Mouse (Mus musculus): ENCODE measurements around the gene Olfr1230. TPM values are rescaled to one million over a fixed set of nuclear protein-coding genes. Genes with fewer than 3 reads are reported as not detected.

Gene Olfr1230
- total RNA-seq (2023; ENCODE audit: inconsistent age) = not detected in 4 replicates

DNA sequence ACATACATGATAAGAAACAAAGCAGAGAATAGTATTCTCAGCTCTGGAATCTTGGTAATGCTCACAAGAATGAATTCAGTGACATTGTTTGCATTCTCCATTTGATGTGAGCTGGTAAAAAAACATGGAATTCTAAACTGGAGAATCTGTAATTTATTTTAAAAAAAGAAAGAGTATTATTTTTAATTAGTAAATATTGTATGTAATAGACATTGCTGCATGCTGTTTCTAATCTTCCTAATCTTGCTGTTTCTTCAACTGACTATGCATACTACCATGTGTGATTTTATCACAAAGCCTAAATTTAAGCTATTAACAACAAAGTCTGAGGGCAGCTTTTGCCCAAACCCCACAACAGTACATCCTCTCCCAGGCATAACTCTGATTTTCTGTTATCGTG, at the start of gene Olfr1230:
Olfr1230 (minus strand) TSS at position 101 of the 400 bp plus-strand sequence.

DNA sequence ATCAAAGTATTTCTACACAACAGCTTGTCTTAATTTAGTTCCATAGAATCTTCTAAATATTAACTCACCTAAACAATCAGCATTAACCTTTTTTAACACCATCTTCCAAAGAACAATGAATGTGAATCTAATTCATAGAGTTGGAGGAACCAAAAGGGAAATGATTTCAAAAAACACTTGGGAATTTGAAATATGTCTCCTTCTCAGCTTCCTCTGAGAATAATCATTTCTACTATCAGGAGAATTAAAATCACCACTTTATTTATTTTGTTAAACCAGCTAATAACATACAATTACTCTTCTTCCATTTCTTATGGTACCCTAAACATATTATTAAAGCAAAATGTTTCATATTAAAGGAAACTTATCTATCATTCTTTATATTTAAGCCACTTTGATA, 45.2 kb upstream of the Olfr1230 start, which contains the start of gene Olfr1233:
Olfr1233 (minus strand) TSS at position 101 of the 400 bp plus-strand sequence.

GRCm38 (mm10) chr2:89329575-89329974, 32.5 kb upstream of the Olfr1230 start, which contains the start of gene Olfr1232:
Gene Olfr1232, minus strand, starts transcription at chr2:89329675.

DNA sequence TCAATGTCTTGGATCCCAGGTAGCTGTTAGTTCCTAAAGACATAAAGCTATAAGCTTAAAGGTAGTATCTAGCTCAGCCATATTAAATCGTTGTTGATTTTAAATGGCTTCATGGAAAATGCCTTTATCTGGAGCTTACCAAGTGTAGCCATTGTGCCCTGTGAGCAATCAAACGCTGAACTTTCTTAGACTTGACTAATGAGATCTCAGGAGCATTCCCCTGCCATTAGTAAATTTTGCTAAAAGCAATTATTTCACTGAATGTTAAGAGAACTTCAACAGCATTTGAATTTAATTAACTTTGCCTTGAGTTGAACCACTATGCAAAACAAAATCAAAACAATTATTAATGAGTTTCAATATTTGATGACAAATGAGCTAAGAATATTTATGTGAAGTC, 9.9 kb upstream of the Olfr1230 start, which contains the start of gene Olfr1231:
Olfr1231 (minus strand) TSS at position 101 of the 400 bp plus-strand sequence.

DNA sequence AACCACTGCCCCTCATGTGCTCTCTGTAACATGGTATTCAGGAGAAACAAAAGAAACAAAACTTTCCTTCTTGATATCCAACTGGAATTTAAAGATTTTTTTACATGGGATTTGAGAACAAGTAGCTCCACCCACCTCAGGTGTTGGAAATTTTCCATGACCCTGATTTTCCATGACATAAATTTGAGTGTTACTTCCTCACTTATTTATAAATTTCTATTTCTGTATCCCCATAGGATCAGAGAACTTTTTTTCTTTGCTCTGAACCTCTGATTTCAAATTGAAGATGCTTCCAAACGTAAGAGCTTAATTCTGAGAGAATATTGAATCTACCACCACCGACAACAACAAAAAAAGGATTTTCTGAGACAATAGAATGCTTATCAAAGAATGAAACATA, 9.2 kb downstream of the Olfr1230 start, which contains the start of gene Olfr1229:
Olfr1229 (minus strand) TSS at position 101 of the 400 bp plus-strand sequence.

GRCm38 (mm10) chr2:89253962-89254361, 43.1 kb downstream of the Olfr1230 start, which contains the start of gene Olfr1228:
Gene Olfr1228, minus strand, starts transcription at chr2:89254062.

Other genes starting within 250 kb of the Olfr1230 start
- gene Olfr1218, start 236.1 kb downstream of the Olfr1230 start, total RNA-seq (2023; ENCODE audit: inconsistent age) = not detected in 4 replicates
- gene Olfr1219, start 213.8 kb downstream of the Olfr1230 start, total RNA-seq (2023; ENCODE audit: inconsistent age) = not detected in 4 replicates
- not detected in 4 replicates for gene Olfr1220, start 190.4 kb downstream of the Olfr1230 start, total RNA-seq (2023; ENCODE audit: inconsistent age)
- gene Olfr1221, start 180.0 kb downstream of the Olfr1230 start, total RNA-seq (2023; ENCODE audit: inconsistent age) = not detected in 4 replicates
- gene Olfr1222, start 164.2 kb downstream of the Olfr1230 start, total RNA-seq (2023; ENCODE audit: inconsistent age) = not detected in 4 replicates
- not detected in 4 replicates for gene Olfr1223, start 145.7 kb downstream of the Olfr1230 start, total RNA-seq (2023; ENCODE audit: inconsistent age)
- not detected in 4 replicates for gene Olfr1224-ps1, start 133.2 kb downstream of the Olfr1230 start, total RNA-seq (2023; ENCODE audit: inconsistent age)
- not detected in 4 replicates for gene Olfr1225, start 122.6 kb downstream of the Olfr1230 start, total RNA-seq (2023; ENCODE audit: inconsistent age)
- gene Olfr1226, start 97.2 kb downstream of the Olfr1230 start, total RNA-seq (2023; ENCODE audit: inconsistent age) = not detected in 4 replicates
- gene Olfr1228, start 43.2 kb downstream of the Olfr1230 start, total RNA-seq (2023; ENCODE audit: inconsistent age) = not detected in 4 replicates
- not detected in 4 replicates for gene Olfr1229, start 9.3 kb downstream of the Olfr1230 start, total RNA-seq (2023; ENCODE audit: inconsistent age)
- not detected in 4 replicates for gene Olfr1231, start 9.8 kb upstream of the Olfr1230 start, total RNA-seq (2023; ENCODE audit: inconsistent age)
- not detected in 4 replicates for gene Olfr1232, start 32.4 kb upstream of the Olfr1230 start, total RNA-seq (2023; ENCODE audit: inconsistent age)
- not detected in 4 replicates for gene Olfr1233, start 45.1 kb upstream of the Olfr1230 start, total RNA-seq (2023; ENCODE audit: inconsistent age)
- not detected in 4 replicates for gene Olfr1234, start 67.6 kb upstream of the Olfr1230 start, total RNA-seq (2023; ENCODE audit: inconsistent age)
- gene Olfr1238, start 112.4 kb upstream of the Olfr1230 start, total RNA-seq (2023; ENCODE audit: inconsistent age) = 0.09 TPM in 1 of 4 replicates, not detected in the others
- not detected in 4 replicates for gene Olfr1239, start 123.1 kb upstream of the Olfr1230 start, total RNA-seq (2023; ENCODE audit: inconsistent age)
- gene Olfr1240, start 145.7 kb upstream of the Olfr1230 start, total RNA-seq (2023; ENCODE audit: inconsistent age) = not detected in 4 replicates
- gene Olfr1241, start 189.9 kb upstream of the Olfr1230 start, total RNA-seq (2023; ENCODE audit: inconsistent age) = not detected in 4 replicates
- gene Olfr1242, start 201.1 kb upstream of the Olfr1230 start, total RNA-seq (2023; ENCODE audit: inconsistent age) = not detected in 4 replicates
- not detected in 4 replicates for gene Olfr1243, start 234.2 kb upstream of the Olfr1230 start, total RNA-seq (2023; ENCODE audit: inconsistent age)